Mouse (Mus musculus) liver, embryonic 11.5 days (tissue): Measurements from ENCODE around the gene 1700067K01Rik. TPM values are rescaled to one million over a fixed set of nuclear protein-coding genes. Genes with fewer than 3 reads are reported as not detected.

Source experiments
- ATAC-seq: fragments of 200-750 bp; cut with Nextera tagmentation; replicated peaks from 2 replicates; pipeline ENCODE4 v1.8.0; 2017; ENCODE audit warnings: moderate number of reproducible peaks, mild to moderate bottlenecking, moderate TSS enrichment, moderate library complexity; ENCODE audit not compliant: low FRiP score
- DNase-seq: peaks from one replicate; pipeline ENCODE4 v3.0.0-alpha.2; 2017; ENCODE audit warnings: low spot score
- H3K27ac ChIP-seq: fragments of 300-500 bp; sonication (generic); 2 replicates; pipeline ENCODE4 v1.5.1; 2014; ENCODE audit warnings: mild to moderate bottlenecking, low read depth, low read length, control low read depth
- H3K27me3 ChIP-seq: fragments of 300-500 bp; sonication (generic); replicated peaks from 2 replicates; pipeline ENCODE4 v1.6.1; 2014; ENCODE audit warnings: low read length, mixed read lengths; ENCODE audit not compliant: control insufficient read depth, insufficient read depth
- H3K36me3 ChIP-seq: fragments of 300-500 bp; sonication (generic); 2 replicates; pipeline ENCODE4 v1.6.1; 2014; ENCODE audit warnings: mild to moderate bottlenecking, low read length, moderate library complexity, mixed read lengths; ENCODE audit not compliant: control insufficient read depth, insufficient read depth
- H3K4me1 ChIP-seq: fragments of 300-500 bp; sonication (generic); replicated peaks from 2 replicates; pipeline ENCODE4 v1.6.1; 2014; ENCODE audit warnings: low read length, mixed read lengths; ENCODE audit not compliant: control insufficient read depth, insufficient read depth
- H3K4me2 ChIP-seq: fragments of 300-500 bp; sonication (generic); 2 replicates; pipeline ENCODE4 v1.6.1; 2014; ENCODE audit warnings: mild to moderate bottlenecking, control low read depth, moderate library complexity
- H3K4me3 ChIP-seq: fragments of 300-500 bp; sonication (generic); 2 replicates; pipeline ENCODE4 v1.5.1; 2014; ENCODE audit warnings: low read depth, low read length, control low read depth
- H3K9ac ChIP-seq: fragments of 300-500 bp; sonication (generic); 2 replicates; pipeline ENCODE4 v1.6.1; 2014; ENCODE audit warnings: low read depth, low read length, control low read depth
- H3K9me3 ChIP-seq: fragments of 300-500 bp; sonication (generic); 2 replicates; pipeline ENCODE4 v1.6.1; 2016; ENCODE audit warnings: low read length, inconsistent platforms, mixed read lengths; ENCODE audit not compliant: control insufficient read depth
- WGBS: fragments of 180-500 bp; shearing (Covaris S2); extraction: QIAGEN DNeasy Blood & Tissue Kit; methylation state at CpG from one replicate; pipeline ENCODE4 v1.1.7; 2014; 5-methylcytosine and 5-hydroxymethylcytosine counted together
- polyA plus RNA-seq: library from polyadenylated mRNA; unstranded; fragments of >200 nt; fragmentation: Nextera tagmentation; extraction: Ambion mirVana; gene quantifications from 2 replicates; pipeline ENCODE4 v1.2.1, GENCODE M21; 2014

The 1700067K01Rik gene
- polyA plus RNA-seq, 1 experiment from 2014 or later: 1.5 TPM

DNA sequence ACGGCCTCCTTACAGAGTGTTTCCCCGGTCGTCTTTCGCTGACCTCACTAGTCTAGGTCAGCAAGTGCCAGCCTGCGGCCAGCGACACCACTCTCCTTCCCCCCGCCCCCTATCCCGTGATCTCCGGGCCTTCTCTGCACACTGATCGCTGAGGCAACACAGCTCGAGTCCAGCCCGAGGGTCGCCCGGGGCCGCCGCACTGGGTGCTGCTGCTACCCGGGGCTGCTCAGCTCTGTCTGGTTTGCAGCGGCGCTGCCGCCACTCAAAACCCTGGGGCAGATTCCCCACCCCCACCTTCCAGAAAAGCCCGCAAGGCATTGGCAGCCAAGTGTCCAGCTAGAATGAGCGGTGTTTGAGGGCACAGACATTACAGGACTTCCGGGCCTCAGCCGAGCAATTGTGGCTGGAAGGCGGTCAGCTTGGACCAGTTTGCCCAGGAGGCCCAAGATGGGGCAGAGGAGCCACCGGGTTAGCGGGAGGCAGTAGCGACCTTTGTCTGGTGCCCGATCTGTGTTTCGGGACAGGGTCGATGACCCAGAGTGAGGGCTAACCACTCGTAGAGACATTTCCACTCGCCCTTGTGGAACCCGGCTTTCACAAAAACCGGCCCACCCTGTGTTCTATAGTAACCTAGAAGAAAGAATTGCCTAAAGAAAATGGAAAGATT is 11.3 kb downstream of the 1700067K01Rik start:
- Histone ChIP-seq H3K4me2 (peak overlapping the region; percentile 71), H3K9ac (no peak overlapping the region), H3K4me3 (peak overlapping the region; percentile 57), H3K27me3 (peaks cover 46% of the 10 kb centered on the region), H3K9me3 (0 out of 2 replicates have a peak, but pooled peaks cover 2% of the 10 kb centered on the region), H3K27ac (no peak overlapping the region), H3K4me1 (peaks cover 8% of the 10 kb centered on the region), H3K36me3 (no peaks in the 10 kb centered on the region)
- ATAC-seq (no peak), DNase-seq (no peak)
- 11% methylated on average over 35 of the region's 35 CpGs for WGBS

DNA sequence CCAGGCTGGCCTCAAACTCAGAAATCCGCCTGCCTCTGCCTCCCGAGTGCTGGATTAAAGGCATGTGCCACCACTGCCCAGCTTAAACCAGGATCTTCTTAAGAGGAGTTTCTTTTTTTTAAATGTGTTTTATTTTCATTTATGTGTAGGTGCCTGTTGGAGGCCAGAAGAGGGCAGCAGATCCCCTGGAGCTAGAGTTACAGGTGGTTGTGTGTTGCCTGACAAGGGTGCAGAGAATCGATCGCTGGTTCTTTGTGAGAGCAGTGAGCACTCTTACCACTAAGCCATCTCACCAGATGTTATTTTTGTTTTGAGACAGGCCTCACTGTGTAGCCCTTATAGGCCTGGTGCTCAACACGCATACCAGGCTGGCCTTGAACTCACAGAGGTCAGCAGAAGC is 14.5 kb downstream of the 1700067K01Rik start:
- H3K9me3 ChIP-seq: 0 out of 2 replicates have a peak, but pooled peaks cover 2% of the 10 kb centered on the region
- DNase-seq: no peak
- H3K9ac ChIP-seq: no peak overlapping the region
- WGBS: 90% methylated on average over 5 of the region's 5 CpGs
- H3K4me1 ChIP-seq: peaks cover 8% of the 10 kb centered on the region
- no peak overlapping the region for H3K4me2 ChIP-seq
- no peaks in the 10 kb centered on the region for H3K36me3 ChIP-seq
- H3K27me3 ChIP-seq: peaks cover 40% of the 10 kb centered on the region
- no peak overlapping the region for H3K27ac ChIP-seq
- H3K4me3 ChIP-seq: no peak overlapping the region
- no peak for ATAC-seq

DNA sequence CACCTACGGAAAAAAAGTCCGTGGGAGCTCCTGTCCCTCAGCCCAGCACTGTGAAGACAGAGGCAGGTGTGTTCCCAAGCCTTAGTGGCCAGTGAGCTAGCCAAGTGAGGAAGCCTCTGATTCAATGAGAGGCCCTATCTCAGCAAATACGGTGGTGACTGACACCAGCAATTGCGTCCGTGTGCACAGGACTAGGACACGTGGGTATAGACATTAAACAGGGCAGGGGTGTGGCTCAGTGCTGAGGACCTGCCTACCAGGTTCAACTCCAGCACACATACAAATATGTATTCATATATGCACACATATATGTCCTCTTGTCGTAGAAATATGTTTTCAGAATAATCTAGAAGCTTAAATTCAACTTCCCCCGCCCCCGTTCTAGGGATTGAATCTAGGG is 18.4 kb downstream of the 1700067K01Rik start:
- 0 out of 2 replicates have a peak, but pooled peaks cover 2% of the 10 kb centered on the region for H3K9me3 ChIP-seq
- no peak overlapping the region for H3K4me2 ChIP-seq
- no peak overlapping the region for H3K27ac ChIP-seq
- H3K36me3 ChIP-seq: no peaks in the 10 kb centered on the region
- no peak overlapping the region for H3K4me3 ChIP-seq
- ATAC-seq (no peak), DNase-seq (no peak)
- 74% methylated on average over 9 of the region's 9 CpGs for WGBS
- H3K4me1 ChIP-seq: peaks cover 12% of the 10 kb centered on the region
- no peak overlapping the region for H3K9ac ChIP-seq
- peaks cover 23% of the 10 kb centered on the region for H3K27me3 ChIP-seq

DNA sequence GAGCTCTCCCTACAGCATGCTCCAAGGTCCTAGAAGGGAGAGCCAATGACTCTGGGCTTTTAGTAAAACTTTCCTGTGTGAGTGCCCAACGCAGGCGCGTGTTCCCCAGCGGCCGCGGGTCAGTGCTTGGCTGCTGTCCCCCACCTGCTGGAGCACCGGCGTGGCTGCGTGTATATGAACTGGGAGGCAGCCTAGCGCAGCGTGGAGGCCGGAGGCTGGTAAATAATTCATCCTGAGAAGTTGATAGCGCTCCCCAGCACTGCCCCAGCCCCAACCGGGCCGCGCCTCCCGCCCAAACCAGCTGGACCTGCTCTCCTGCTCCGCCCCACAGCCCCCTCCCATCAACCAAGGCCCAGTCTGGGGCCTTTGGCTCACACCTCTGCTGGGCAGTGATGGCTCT is 19.8 kb downstream of the 1700067K01Rik start, which contains the start of gene Palm3:
Gene Palm3 (plus strand): TSS at position 376 of the 400 bp plus-strand sequence.
- no peak within 1 kb of the TSS for H3K27ac ChIP-seq
- ATAC-seq: no peak
- H3K27me3 ChIP-seq: peaks cover 36% of the 10 kb centered on the region
- H3K9me3 ChIP-seq: 0 out of 2 replicates have a peak, but pooled peaks cover under 1% of the 10 kb centered on the region
- DNase-seq: no peak
- peak within 1 kb of the TSS; percentile 37 for H3K4me2 ChIP-seq
- peaks cover 16% of the 10 kb centered on the region for H3K4me1 ChIP-seq
- 19% methylated on average over 18 of the region's 18 CpGs for WGBS
- no peak within 1 kb of the TSS for H3K9ac ChIP-seq
- H3K36me3 ChIP-seq: no peaks in the 10 kb centered on the region
- no peak within 1 kb of the TSS for H3K4me3 ChIP-seq

DNA sequence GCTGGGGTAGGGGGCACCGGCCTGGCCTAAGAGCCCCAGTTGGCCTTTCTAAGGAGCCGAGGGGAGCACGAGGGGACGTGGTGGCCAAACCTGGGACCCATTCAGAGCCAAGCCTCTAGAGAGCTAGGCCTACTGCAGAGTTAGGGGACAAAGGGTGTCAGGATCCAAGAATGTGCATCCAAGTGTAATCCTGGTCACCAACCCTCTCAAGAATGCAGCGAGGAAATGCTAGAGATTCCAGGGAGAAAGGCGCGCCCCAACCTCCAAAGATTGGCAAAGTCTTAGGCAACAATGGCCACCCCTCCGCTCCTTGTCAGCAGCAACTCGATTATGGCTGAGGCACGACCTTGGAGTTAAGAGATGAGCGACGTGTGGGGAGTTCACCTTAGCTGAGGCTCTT is 20.3 kb downstream of the 1700067K01Rik start:
- DNase-seq (no peak), ATAC-seq (no peak)
- Histone ChIP-seq H3K9ac (no peak overlapping the region), H3K27ac (no peak overlapping the region), H3K4me2 (peak overlapping the region; percentile 37), H3K36me3 (no peaks in the 10 kb centered on the region), H3K9me3 (no peaks in the 10 kb centered on the region), H3K27me3 (peaks cover 41% of the 10 kb centered on the region), H3K4me1 (peaks cover 19% of the 10 kb centered on the region), H3K4me3 (no peak overlapping the region)
- 45% methylated on average over 12 of the region's 12 CpGs for WGBS

DNA sequence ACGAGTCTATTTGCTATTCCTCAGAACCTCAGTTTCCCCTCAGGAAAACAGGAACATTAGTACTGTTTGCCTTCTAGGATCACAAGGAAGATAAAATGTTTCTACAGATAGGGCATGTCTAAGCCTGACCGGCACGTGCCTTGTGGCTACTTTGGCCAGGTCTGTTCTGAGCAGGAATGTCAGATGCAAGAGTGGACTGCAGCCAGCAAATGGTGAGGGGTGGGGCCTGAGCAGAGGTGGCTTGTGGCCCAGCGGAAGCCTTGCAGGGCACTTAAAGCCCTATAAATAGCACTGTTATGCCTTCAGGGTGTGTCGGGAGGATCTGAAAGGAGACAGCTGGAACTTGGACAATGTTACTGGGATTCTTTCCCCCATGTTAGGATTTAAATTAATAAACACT is 21.8 kb downstream of the 1700067K01Rik start:
- peaks cover 19% of the 10 kb centered on the region for H3K4me1 ChIP-seq
- H3K4me2 ChIP-seq: no peak overlapping the region
- DNase-seq: no peak
- H3K9ac ChIP-seq: no peak overlapping the region
- H3K4me3 ChIP-seq: no peak overlapping the region
- no peak for ATAC-seq
- H3K27ac ChIP-seq: no peak overlapping the region
- H3K27me3 ChIP-seq: peaks cover 56% of the 10 kb centered on the region
- H3K9me3 ChIP-seq: no peaks in the 10 kb centered on the region
- H3K36me3 ChIP-seq: no peaks in the 10 kb centered on the region
- 23% methylated on average over 5 of the region's 5 CpGs for WGBS

DNA sequence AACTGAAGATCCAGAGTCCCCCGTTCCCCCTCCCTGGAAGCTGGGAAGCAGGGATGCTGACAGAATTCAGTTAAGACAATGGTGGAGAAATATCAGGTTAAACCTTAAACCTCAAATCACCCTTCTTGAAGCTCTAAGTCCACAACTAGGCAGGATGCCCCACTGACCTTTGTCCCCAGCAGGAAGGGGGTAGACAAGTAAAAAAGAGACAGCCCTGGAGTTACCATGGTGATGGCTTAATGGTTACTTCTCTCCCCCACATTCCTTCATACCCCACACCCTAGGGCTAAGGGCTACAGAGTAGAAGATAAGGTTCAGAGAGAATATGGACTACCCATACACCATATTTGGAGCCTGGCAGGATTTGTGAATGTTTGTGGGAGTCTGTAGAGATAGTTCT is 22.3 kb downstream of the 1700067K01Rik start:
- 70% methylated on average over 1 of the region's 1 CpGs for WGBS
- no peak overlapping the region for H3K4me3 ChIP-seq
- H3K9me3 ChIP-seq: no peaks in the 10 kb centered on the region
- H3K4me2 ChIP-seq: no peak overlapping the region
- DNase-seq (no peak), ATAC-seq (no peak)
- peaks cover 58% of the 10 kb centered on the region for H3K27me3 ChIP-seq
- no peak overlapping the region for H3K27ac ChIP-seq
- H3K9ac ChIP-seq: no peak overlapping the region
- peaks cover 19% of the 10 kb centered on the region for H3K4me1 ChIP-seq
- H3K36me3 ChIP-seq: no peaks in the 10 kb centered on the region

DNA sequence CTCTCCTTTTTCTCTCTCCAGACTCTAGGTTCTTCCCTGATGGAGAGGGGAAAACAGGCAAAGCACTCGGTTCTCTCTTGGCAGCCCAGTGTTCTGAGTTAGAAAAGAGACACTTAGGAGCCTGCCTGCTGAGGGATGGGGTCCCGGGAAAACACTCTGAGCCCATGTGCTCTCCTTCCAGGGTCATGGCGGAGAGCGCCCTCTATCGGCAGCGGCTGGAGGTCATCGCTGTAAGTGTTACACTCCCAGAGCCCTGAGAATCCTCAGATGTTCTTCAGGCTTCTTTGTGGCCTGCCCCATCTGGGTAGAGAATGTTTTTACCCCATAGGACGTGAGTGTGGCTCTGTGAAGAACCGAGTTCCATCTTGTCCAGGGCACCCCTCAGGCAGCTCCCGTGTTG is 22.9 kb downstream of the 1700067K01Rik start:
- no peak for DNase-seq
- Histone ChIP-seq H3K9me3 (no peaks in the 10 kb centered on the region), H3K36me3 (no peaks in the 10 kb centered on the region), H3K27me3 (peaks cover 58% of the 10 kb centered on the region), H3K4me3 (no peak overlapping the region), H3K4me2 (no peak overlapping the region), H3K4me1 (peaks cover 19% of the 10 kb centered on the region), H3K9ac (no peak overlapping the region), H3K27ac (no peak overlapping the region)
- WGBS: 15% methylated on average over 10 of the region's 10 CpGs
- no peak for ATAC-seq

DNA sequence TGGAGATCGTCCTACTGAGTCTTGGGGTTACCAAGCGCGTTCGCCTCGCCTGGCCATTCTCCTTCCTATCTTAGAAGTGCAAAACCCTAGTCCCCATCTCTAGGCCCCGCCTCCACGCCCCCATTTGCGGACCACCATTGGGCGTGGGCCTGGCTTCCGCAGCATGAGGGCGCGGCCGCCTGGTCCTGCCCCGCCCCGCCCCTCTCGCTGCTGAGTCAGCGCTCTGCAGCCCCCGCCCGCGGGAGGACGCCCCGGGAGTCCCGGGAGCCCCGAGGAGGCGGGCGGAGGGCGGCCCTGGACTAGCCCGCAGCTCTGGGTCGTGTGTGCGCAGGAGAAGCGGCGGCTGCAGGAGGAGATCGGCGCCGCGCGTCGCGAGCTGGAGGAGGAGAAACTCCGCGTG is 24.6 kb downstream of the 1700067K01Rik start:
- WGBS: 1% methylated on average over 41 of the region's 41 CpGs
- Histone ChIP-seq H3K9me3 (no peaks in the 10 kb centered on the region), H3K4me2 (peak overlapping the region; percentile 75), H3K36me3 (no peaks in the 10 kb centered on the region), H3K27me3 (peaks cover 50% of the 10 kb centered on the region), H3K4me1 (peaks cover 19% of the 10 kb centered on the region), H3K9ac (no peak overlapping the region), H3K27ac (no peak overlapping the region), H3K4me3 (peak overlapping the region; percentile 49)
- peak; percentile 68 for ATAC-seq
- DNase-seq: no peak
